Mouse (Mus musculus) spleen, postnatal 36 days (tissue): Measurements from ENCODE around the gene Mroh8.
"Not testable (repeated sequence)": the region's sequence is repeated elsewhere in the genome, so short reads cannot be mapped to it uniquely, and the experiment has no call there.

ENCODE experiments used
- DNase-seq, 2 experiments: peaks; one replicate each; pipeline ENCODE4 v3.0.0; 2022; ENCODE audit warnings: low spot score in 2 of 2, mixed read lengths in 1 of 2

Mroh8 gene

GRCm38 (mm10) chr2:157198405-157198804 lies 80.9 kb downstream of the Mroh8 start:
- DNase-seq, result not testable (repeated sequence)

GRCm38 (mm10) chr2:157190651-157191050 lies 88.7 kb downstream of the Mroh8 start:
- no peak for DNase-seq

DNA sequence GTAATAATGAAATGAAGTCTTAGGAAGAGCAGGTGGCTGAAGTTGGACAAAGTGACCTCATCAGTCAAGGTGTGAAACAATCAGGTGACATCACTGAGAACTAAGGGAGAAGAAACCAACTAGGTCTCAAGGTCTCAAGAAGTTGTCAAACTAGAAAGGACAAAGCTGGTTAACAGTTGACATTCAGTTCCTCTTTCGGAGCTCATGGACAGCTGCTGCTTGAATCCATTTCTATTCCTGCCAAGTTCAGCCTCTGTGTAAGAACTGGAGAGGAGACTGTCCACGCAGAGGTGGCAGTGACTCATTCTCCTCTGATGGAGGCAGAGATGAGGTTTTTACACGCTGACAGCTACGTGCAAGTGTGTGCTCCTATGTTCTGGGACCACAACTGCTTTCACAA lies 92.1 kb downstream of the Mroh8 start:
- no peak for DNase-seq

DNA sequence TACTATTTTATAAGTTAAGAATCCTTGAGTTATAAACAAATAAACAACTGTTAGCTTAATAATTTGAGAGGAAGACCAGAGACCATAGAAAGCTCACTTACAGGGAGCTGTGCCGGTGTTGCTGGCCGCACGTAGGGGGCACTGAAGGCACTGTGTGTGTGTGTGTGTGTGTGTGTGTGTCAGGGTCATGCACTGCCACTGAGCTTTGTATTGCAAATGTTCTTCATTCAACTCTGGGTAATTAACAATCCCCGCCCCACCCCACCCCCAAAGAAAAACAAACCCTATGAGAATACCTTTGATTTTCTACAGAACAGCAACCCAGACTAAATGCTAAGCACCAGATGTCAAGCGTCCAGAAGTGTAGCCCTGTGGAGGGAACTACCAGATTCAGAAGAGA lies 92.8 kb downstream of the Mroh8 start:
- DNase-seq, result no peak

GRCm38 (mm10) chr2:157185022-157185660 lies 94.2 kb downstream of the Mroh8 start:
- DNase-seq, result peak in 1 of 2 experiments; percentile 17

GRCm38 (mm10) chr2:157178167-157178566 lies 101.2 kb downstream of the Mroh8 start:
- DNase-seq, result no peak

DNA sequence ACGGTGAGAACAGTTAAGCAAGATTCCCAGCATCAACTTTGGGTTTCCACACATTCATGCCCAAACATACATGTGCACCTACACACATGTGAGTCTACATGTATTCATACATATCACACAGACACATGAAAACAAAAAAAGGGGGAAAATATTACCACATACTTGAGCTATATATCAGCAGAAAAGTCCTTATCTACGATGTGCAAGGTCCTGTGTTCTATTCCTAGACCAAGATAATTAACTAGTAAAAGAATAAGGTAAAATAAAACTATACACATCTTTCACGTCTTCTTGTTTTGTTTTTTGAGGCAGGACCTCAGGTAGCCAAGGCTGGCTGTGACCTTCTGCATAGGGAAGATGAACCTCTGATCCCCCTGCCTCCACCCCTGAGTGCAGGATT lies 103.1 kb downstream of the Mroh8 start:
- no peak for DNase-seq

DNA sequence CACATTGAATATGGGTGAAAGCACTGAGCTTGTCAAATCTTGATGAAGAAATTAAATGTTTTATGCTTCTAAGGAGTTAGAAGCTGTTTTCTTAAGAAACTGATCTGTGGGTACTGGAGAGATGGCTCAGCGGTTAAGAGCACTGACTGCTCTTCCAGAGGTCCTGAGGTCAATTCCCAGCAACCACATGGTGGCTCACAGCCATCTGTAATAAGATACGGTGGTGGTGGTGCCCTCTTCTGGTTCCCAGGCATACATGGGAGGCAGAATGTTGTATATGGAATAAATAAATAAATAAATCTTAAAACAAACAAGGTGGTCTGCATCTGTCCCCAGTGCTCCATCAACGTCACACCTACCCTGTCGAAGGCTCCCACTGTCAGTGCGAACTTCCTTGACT lies 104.9 kb downstream of the Mroh8 start:
- no peak for DNase-seq

GRCm38 (mm10) chr2:157173555-157173954 lies 105.8 kb downstream of the Mroh8 start:
- no peak for DNase-seq

- DNase-seq, result no peak
Measured at GRCm38 (mm10) chr2:157172984-157173383, 106.4 kb downstream of the Mroh8 start.

- DNase-seq, result no peak
Measured at GRCm38 (mm10) chr2:157170626-157171025, 108.7 kb downstream of the Mroh8 start.

GRCm38 (mm10) chr2:157170166-157170565 lies 109.2 kb downstream of the Mroh8 start:
- no peak for DNase-seq

DNA sequence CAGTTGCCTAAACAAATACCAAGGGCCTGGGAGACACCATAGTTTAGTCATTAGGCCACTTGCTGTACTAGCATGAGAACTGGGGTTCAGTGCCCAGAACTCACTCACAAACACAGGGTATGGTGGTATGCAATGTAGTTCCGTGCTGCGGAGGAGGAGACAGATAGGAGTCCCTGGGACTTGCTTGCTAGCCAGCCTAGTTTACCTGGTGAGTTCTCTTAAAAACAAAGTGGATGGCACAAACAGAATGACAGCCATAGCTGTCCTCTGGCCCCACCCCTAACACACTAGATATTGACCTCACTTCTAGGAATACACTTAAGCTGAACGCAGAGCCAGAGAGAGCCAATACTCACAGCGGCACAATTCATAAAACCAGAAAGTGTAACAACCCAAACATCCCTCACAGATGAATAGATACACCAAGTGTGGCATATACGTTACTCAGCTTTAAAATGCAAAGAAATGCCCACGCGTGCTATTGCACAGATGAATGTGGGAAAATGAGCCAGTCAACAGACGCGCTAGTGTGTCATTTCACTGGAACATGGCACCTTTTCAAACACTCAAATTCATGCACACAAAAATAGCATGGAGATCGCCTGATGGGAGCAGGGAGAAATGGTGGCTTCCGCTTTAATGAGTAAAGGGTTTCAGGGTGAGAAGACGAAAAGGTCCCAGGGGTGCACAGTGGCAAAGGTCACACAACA lies 112.8 kb downstream of the Mroh8 start:
- DNase-seq, result no peak

GRCm38 (mm10) chr2:157165312-157166224 lies 113.8 kb downstream of the Mroh8 start:
- DNase-seq, result not testable (repeated sequence)

DNA sequence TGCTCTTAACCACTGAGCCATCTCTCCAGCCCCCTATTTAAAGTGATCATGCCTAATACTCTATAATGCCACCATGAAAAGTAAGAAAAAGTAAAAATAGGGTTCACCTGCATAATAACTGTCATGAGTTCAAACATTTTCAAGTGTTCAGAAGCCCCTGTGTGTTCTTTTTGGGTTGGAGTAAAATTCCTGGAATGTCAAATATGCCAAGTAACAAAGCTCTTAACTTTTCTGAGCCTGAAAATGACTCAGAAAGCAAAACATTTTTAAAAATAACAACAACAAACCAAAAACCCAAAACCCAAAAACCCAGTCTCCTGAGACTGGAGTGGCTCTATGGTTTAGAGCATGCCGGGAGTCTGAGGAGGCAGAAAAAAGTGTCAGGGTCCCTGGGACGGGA lies 115.2 kb downstream of the Mroh8 start:
- no peak for DNase-seq
